Mouse (Mus musculus) embryonic facial prominence, embryonic 10.5 days (tissue): Measurements from ENCODE around the gene Gm9767. TPM values are rescaled to one million over a fixed set of nuclear protein-coding genes. Genes with fewer than 3 reads are reported as not detected.

Experiments
- DNase-seq: peaks from one replicate; pipeline ENCODE4 v3.0.0-alpha.2; 2017; ENCODE audit warnings: low spot score
- H3K27ac ChIP-seq: fragments of 300-500 bp; sonication (generic); replicated peaks from 2 replicates; pipeline ENCODE4 v1.5.1; 2016; ENCODE audit warnings: mild to moderate bottlenecking
- H3K27me3 ChIP-seq: fragments of 300-500 bp; sonication (generic); replicated peaks from 2 replicates; pipeline ENCODE4 v1.6.1; 2016; ENCODE audit warnings: low read depth, mild to moderate bottlenecking; ENCODE audit not compliant: poor library complexity, severe bottlenecking
- H3K36me3 ChIP-seq: fragments of 300-500 bp; sonication (generic); replicated peaks from 2 replicates; pipeline ENCODE4 v1.6.1; 2016; ENCODE audit warnings: mild to moderate bottlenecking, moderate library complexity
- H3K4me1 ChIP-seq: fragments of 300-500 bp; sonication (generic); 2 replicates; pipeline ENCODE4 v1.6.1; 2016
- H3K4me3 ChIP-seq: fragments of 300-500 bp; sonication (generic); 2 replicates; pipeline ENCODE4 v1.5.1; 2016; ENCODE audit warnings: mild to moderate bottlenecking, moderate library complexity
- H3K9me3 ChIP-seq: fragments of 300-500 bp; sonication (generic); 2 replicates; pipeline ENCODE4 v1.6.1; 2016; ENCODE audit warnings: mild to moderate bottlenecking
- WGBS: fragments of 180-500 bp; shearing (Covaris S2); methylation state at CpG from one replicate; pipeline ENCODE4 v1.1.7; 2016; 5-methylcytosine and 5-hydroxymethylcytosine counted together
- polyA plus RNA-seq: library from polyadenylated mRNA; unstranded; fragments of >200 nt; fragmentation: Nextera tagmentation; extraction: Ambion mirVana; gene quantifications from 2 replicates; pipeline ENCODE4 v1.2.1, GENCODE M21; 2016

Gm9767 gene
- polyA plus RNA-seq, 1 experiment from 2014 or later: not detected

DNA sequence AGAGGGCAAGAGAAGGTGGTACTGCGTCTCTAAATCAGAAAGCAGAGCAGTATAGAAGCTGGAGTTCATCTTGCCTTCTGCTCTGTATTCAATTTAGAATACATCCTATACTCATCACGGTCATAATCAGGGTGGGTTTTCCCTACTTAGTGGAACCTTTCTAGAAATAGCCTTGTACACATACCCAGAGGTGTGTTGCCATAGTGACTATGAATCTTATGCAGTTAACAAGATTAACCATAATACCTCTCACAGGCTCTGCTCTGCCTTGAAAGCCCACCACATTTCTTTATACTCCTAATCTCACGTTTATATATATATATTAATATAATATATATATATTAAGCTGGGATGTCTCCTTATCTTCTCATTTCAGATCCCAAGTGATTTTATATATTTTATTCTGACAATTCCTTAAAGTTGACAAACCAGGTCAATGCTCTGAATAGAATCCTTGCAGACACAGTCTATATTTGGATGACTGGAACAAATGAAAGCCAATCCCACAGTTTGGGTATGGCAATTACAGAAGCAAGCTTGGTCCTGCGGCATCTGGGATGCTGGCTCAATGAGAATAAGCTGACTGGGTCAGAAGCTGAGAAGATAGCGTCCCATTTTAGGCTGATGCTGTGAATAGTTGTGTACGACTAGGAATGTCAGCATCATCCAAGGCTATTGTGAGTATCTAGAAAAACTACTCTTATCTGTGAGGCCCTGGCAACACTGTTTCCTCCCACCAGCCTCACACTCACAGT, 41.2 kb downstream of the Gm9767 start:
- no peak for DNase-seq
- WGBS: 89% methylated on average over 6 of the region's 6 CpGs
- no peaks in the 10 kb centered on the region for H3K4me1 ChIP-seq
- no peaks in the 10 kb centered on the region for H3K27me3 ChIP-seq
- H3K27ac ChIP-seq: no peak overlapping the region
- no peak overlapping the region for H3K4me3 ChIP-seq
- H3K9me3 ChIP-seq: no peaks in the 10 kb centered on the region
- H3K36me3 ChIP-seq: no peaks in the 10 kb centered on the region

DNA sequence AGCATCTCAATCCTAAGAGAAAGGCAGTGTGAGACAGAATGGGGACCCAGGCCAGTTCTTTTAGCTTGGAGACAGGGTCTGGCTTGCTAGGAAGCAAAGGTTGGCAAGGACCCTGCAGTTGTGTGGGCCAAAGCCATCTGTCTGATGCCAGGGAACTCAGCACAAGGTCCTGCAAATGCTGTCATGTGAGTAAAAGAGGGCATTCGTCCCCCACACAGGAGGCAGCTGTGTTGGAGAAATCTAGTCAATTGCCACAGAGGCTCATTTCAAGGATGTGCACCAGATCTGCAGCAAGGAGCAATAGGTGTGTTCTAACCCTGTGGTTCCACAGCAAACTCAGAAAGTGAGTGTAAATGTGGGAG, 41.7 kb downstream of the Gm9767 start:
- no peak overlapping the region for H3K4me3 ChIP-seq
- 74% methylated on average over 1 of the region's 1 CpGs for WGBS
- no peaks in the 10 kb centered on the region for H3K36me3 ChIP-seq
- H3K27me3 ChIP-seq: no peaks in the 10 kb centered on the region
- H3K4me1 ChIP-seq: no peaks in the 10 kb centered on the region
- DNase-seq: no peak
- no peak overlapping the region for H3K27ac ChIP-seq
- no peaks in the 10 kb centered on the region for H3K9me3 ChIP-seq

Other genes with a start within 250 kb of the Gm9767 start
- 2.8 and 3.0 TPM in 2 replicates for gene Tmem200a, start 797 bp downstream of the Gm9767 start, polyA plus RNA-seq
- 0.15 and 0.72 TPM in 2 replicates for gene Samd3, start 151.5 kb downstream of the Gm9767 start, polyA plus RNA-seq